Mouse (Mus musculus): ENCODE measurements around the gene Phf1.
"Not testable (repeated sequence)": the region's sequence is repeated elsewhere in the genome, so short reads cannot be mapped to it uniquely, and the experiment has no call there.

The Phf1 gene

GRCm38 (mm10) chr17:26977354-26977753, 44.5 kb downstream of the Phf1 start:
- not testable (repeated sequence) for DNase-seq (ENCODE audit: low spot score in 2 of 2)

- DNase-seq (ENCODE audit: low spot score in 2 of 2), result no peak
Observed at GRCm38 (mm10) chr17:26979426-26979825, 46.6 kb downstream of the Phf1 start.

DNA sequence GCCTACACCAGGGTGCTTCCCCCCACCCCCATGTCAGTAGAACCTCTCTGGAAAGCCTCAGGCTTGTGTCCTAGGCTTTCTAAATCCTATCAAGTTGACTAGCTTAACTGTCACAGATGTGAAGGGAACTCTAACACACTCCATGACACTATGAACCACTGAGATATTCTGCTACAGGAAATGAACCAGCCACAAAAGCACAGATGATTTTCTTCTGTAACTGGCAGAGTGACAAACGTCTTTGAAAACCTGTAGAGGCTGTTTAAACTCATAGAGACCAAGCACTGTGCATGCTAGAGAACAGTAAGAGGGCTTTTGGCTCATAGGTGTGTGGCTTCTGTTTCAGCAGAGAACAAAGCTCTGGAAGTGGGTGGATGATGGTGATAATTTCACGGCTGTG, 48.2 kb downstream of the Phf1 start:
- no peak for DNase-seq (ENCODE audit: low spot score in 2 of 2)

DNA sequence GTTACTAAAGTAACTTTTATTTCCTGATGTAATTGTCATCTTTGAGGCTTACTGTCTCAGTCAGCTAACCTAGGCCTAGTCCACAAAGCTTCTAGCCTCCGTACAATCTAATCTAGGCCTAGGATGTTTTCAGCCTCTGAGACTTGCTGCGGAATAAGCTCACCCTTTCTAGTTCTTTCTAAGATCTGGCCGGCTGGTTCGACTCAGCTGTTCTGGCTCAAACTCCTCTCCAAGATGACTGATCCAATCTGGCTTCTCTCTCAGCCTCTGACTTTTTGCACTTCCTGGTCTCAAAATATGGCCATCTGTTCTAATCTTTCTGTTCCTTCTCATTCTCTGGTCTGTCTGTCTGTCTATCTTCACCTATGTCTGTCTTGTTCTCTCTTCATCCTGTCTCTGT, 50.5 kb downstream of the Phf1 start:
- DNase-seq (ENCODE audit: low spot score in 2 of 2), result no peak

DNA sequence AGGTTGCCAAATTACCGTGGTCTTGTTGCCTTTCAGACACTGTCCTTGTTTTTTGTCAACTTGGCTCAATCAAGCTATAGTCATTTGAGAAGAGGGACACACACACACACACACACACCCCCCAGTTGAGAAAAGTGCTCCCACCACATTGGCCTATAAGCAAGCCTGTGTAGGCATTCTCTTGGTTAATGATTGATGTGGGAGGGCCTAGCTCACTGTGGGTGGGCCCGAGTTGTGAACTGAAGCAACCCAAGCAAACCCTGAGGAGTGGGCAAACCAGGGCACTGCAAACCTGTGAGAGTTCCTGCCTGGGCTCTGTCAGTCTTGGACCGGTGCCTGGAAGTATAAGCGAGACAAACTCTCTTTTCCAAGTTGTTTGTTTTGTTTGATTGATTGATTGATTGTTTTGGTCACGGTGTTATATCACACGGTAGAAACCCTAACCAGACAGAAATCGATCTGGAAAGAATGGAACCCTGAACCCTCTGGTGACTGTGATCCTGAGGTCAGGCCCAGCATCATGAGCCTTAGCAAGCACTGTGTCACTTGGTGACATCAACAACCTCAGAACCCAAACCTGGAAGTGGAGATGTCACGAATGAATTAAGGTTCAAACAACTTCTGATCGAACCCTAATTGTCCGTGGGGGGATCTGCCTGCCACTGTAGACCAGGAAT, 52.8 kb downstream of the Phf1 start:
- no peak for DNase-seq (ENCODE audit: low spot score in 2 of 2)

Data from cerebellum, postnatal 4 days (tissue).